Mouse (Mus musculus): ENCODE results near the gene Olfr10.
"Not testable (repeated sequence)": the region's sequence is repeated elsewhere in the genome, so short reads cannot be mapped to it uniquely, and the experiment has no call there.

The Olfr10 gene

GRCm38 (mm10) chr11:49304441-49304840 is at the start of gene Olfr10:
Gene Olfr10, plus strand, starts transcription at chr11:49304741.
- DNase-seq, result no peak

- no peak for DNase-seq
These were observed 45.2 kb upstream of the Olfr10 start for GRCm38 (mm10) chr11:49259296-49259695.

GRCm38 (mm10) chr11:49259829-49260228 is 44.7 kb upstream of the Olfr10 start:
- DNase-seq, result peak; percentile 58

GRCm38 (mm10) chr11:49260598-49261312 is 43.8 kb upstream of the Olfr10 start:
- peak; percentile 55 for DNase-seq

GRCm38 (mm10) chr11:49261313-49261855 is 43.2 kb upstream of the Olfr10 start:
- no peak for DNase-seq

GRCm38 (mm10) chr11:49262286-49262685 is 42.3 kb upstream of the Olfr10 start:
- no peak for DNase-seq

- DNase-seq, result no peak
These were observed 41.4 kb upstream of the Olfr10 start for GRCm38 (mm10) chr11:49263149-49263548.

- no peak for DNase-seq
These were observed 40.5 kb upstream of the Olfr10 start for GRCm38 (mm10) chr11:49264081-49264480.

- peak; percentile 65 for DNase-seq
These were observed 39.9 kb upstream of the Olfr10 start for GRCm38 (mm10) chr11:49264622-49265021.

- DNase-seq, result no peak
These were observed 39.4 kb upstream of the Olfr10 start for GRCm38 (mm10) chr11:49265101-49265500.

- no peak for DNase-seq
These were observed 37.9 kb upstream of the Olfr10 start for GRCm38 (mm10) chr11:49266671-49267070.

GRCm38 (mm10) chr11:49267316-49267715 is 37.2 kb upstream of the Olfr10 start:
- no peak for DNase-seq

GRCm38 (mm10) chr11:49267970-49268579 is 36.5 kb upstream of the Olfr10 start:
- DNase-seq, result no peak

- no peak for DNase-seq
These were observed 34.8 kb upstream of the Olfr10 start for GRCm38 (mm10) chr11:49269761-49270160.

GRCm38 (mm10) chr11:49270368-49270767 is 34.2 kb upstream of the Olfr10 start:
- no peak for DNase-seq

- peak; percentile 63 for DNase-seq
These were observed 33.2 kb upstream of the Olfr10 start for GRCm38 (mm10) chr11:49271334-49271733.

GRCm38 (mm10) chr11:49273834-49274519 is 30.6 kb upstream of the Olfr10 start:
- no peak for DNase-seq

- no peak for DNase-seq
These were observed 26.3 kb upstream of the Olfr10 start, which contains the start of gene Olfr1393 for GRCm38 (mm10) chr11:49278222-49278621. Gene Olfr1393, plus strand, starts transcription at chr11:49278304.

- not testable (repeated sequence) for DNase-seq
These were observed 19.6 kb upstream of the Olfr10 start, which contains the start of gene Olfr1392 for GRCm38 (mm10) chr11:49284982-49285381. Gene Olfr1392, plus strand, starts transcription at chr11:49285282.

GRCm38 (mm10) chr11:49287251-49287650 is 17.3 kb upstream of the Olfr10 start:
- no peak for DNase-seq

- no peak for DNase-seq
These were observed 11.8 kb upstream of the Olfr10 start for GRCm38 (mm10) chr11:49292777-49293176.

- not testable (repeated sequence) for DNase-seq
These were observed 4.0 kb downstream of the Olfr10 start for GRCm38 (mm10) chr11:49308547-49308946.

GRCm38 (mm10) chr11:49322442-49322841 is 17.9 kb downstream of the Olfr10 start, which contains the start of gene Olfr1391:
Gene Olfr1391, plus strand, starts transcription at chr11:49322742.
- no peak for DNase-seq
